Mouse (Mus musculus): ENCODE measurements around the gene Ubn2. TPM values are rescaled to one million over a fixed set of nuclear protein-coding genes. Genes with fewer than 3 reads are reported as not detected.
A peak's percentile ranks its signal among the peaks of the same experiment; 100 is the strongest.
"Not testable (repeated sequence)": the region's sequence is repeated elsewhere in the genome, so short reads cannot be mapped to it uniquely, and the experiment has no call there.

Ubn2 gene
- polyA plus RNA-seq, 1 experiment from 2014 or later = 6.9 TPM

GRCm38 (mm10) chr6:38533428-38534405 is 100.0 kb downstream of the Ubn2 start, which contains the start of gene Fmc1:
Gene Fmc1 (plus strand): TSS chr6:38533502.
- Histone ChIP-seq H3K27me3 (replicated peaks; ENCODE audit: control insufficient read depth, insufficient read depth, low read length) (no peaks in the 10 kb centered on the region), H3K4me3 (ENCODE audit: low read depth, low read length) (peak within 1 kb of the TSS; percentile 90), H3K27ac (ENCODE audit: low read depth, low read length) (peak within 1 kb of the TSS; percentile 93), H3K9ac (ENCODE audit: low read depth, low read length) (peak within 1 kb of the TSS; percentile 77), H3K4me2 (replicated peaks; ENCODE audit: low read depth) (peak within 1 kb of the TSS; percentile 81), H3K4me1 (replicated peaks; ENCODE audit: control insufficient read depth, insufficient read depth, low read length) (no peaks in the 10 kb centered on the region), H3K9me3 (ENCODE audit: control insufficient read depth) (no peaks in the 10 kb centered on the region), H3K36me3 (ENCODE audit: control insufficient read depth, insufficient read depth) (no peaks in the 10 kb centered on the region)
- WGBS = 3% methylated on average over 41 of the region's 41 CpGs
- peak; percentile 71 for TF ChIP-seq CTCF (IDR thresholded peaks at IDR 0.05; ENCODE audit: low read depth)
- peak; percentile 93 for ATAC-seq

- Histone ChIP-seq H3K27me3 (replicated peaks; ENCODE audit: control insufficient read depth, insufficient read depth, low read length) (no peaks in the 10 kb centered on the region), H3K9ac (ENCODE audit: low read depth, low read length) (peak overlapping the region; percentile 77), H3K4me1 (replicated peaks; ENCODE audit: control insufficient read depth, insufficient read depth, low read length) (no peaks in the 10 kb centered on the region), H3K9me3 (ENCODE audit: control insufficient read depth) (no peaks in the 10 kb centered on the region), H3K4me2 (replicated peaks; ENCODE audit: low read depth) (peak overlapping the region; percentile 66), H3K27ac (ENCODE audit: low read depth, low read length) (peak overlapping the region; percentile 93), H3K4me3 (ENCODE audit: low read depth, low read length) (peak overlapping the region; percentile 90), H3K36me3 (ENCODE audit: control insufficient read depth, insufficient read depth) (0 out of 2 replicates have a peak, but pooled peaks cover under 1% of the 10 kb centered on the region)
- peak; percentile 98 for TF ChIP-seq CTCF (IDR thresholded peaks at IDR 0.05; ENCODE audit: low read depth)
- under 1% methylated on average over 51 of the region's 53 CpGs for WGBS
- ATAC-seq = peak; percentile 73
These were observed 101.1 kb downstream of the Ubn2 start for GRCm38 (mm10) chr6:38534640-38535365.

- no peak for ATAC-seq
- H3K27me3 ChIP-seq (replicated peaks; ENCODE audit: control insufficient read depth, insufficient read depth, low read length) = no peaks in the 10 kb centered on the region
- no peaks in the 10 kb centered on the region for H3K4me1 ChIP-seq (replicated peaks; ENCODE audit: control insufficient read depth, insufficient read depth, low read length)
- H3K4me3 ChIP-seq (ENCODE audit: low read depth, low read length) = peak overlapping the region; percentile 90
- peak overlapping the region; percentile 77 for H3K9ac ChIP-seq (ENCODE audit: low read depth, low read length)
- TF ChIP-seq CTCF (IDR thresholded peaks at IDR 0.05; ENCODE audit: low read depth) = no peak
- H3K9me3 ChIP-seq (ENCODE audit: control insufficient read depth) = no peaks in the 10 kb centered on the region
- 0 out of 2 replicates have a peak, but pooled peaks cover 4% of the 10 kb centered on the region for H3K36me3 ChIP-seq (ENCODE audit: control insufficient read depth, insufficient read depth)
- H3K4me2 ChIP-seq (replicated peaks; ENCODE audit: low read depth) = peak overlapping the region; percentile 66
- H3K27ac ChIP-seq (ENCODE audit: low read depth, low read length) = peak overlapping the region; percentile 93; the same call in 1 of the 2 replicates
- under 1% methylated on average over 9 of the region's 9 CpGs for WGBS
These were observed 101.6 kb downstream of the Ubn2 start for GRCm38 (mm10) chr6:38535366-38535690.

GRCm38 (mm10) chr6:38535788-38536187 is 102.0 kb downstream of the Ubn2 start:
- Histone ChIP-seq H3K4me3 (ENCODE audit: low read depth, low read length) (peak overlapping the region; percentile 90; the same call in 1 of the 2 replicates), H3K9ac (ENCODE audit: low read depth, low read length) (no peak overlapping the region), H3K27ac (ENCODE audit: low read depth, low read length) (no peak overlapping the region), H3K36me3 (ENCODE audit: control insufficient read depth, insufficient read depth) (0 out of 2 replicates have a peak, but pooled peaks cover 4% of the 10 kb centered on the region), H3K27me3 (replicated peaks; ENCODE audit: control insufficient read depth, insufficient read depth, low read length) (no peaks in the 10 kb centered on the region), H3K4me1 (replicated peaks; ENCODE audit: control insufficient read depth, insufficient read depth, low read length) (no peaks in the 10 kb centered on the region), H3K4me2 (replicated peaks; ENCODE audit: low read depth) (peak overlapping the region; percentile 66; the same call in 1 of the 2 replicates), H3K9me3 (ENCODE audit: control insufficient read depth) (no peaks in the 10 kb centered on the region)
- ATAC-seq = no peak
- 89% methylated on average over 1 of the region's 1 CpGs for WGBS
- no peak for TF ChIP-seq CTCF (IDR thresholded peaks at IDR 0.05; ENCODE audit: low read depth)

- 96% methylated on average over 4 of the region's 5 CpGs for WGBS
- not testable (repeated sequence) for H3K4me1 ChIP-seq (replicated peaks; ENCODE audit: control insufficient read depth, insufficient read depth, low read length); H3K9ac ChIP-seq (ENCODE audit: low read depth, low read length); H3K27me3 ChIP-seq (replicated peaks; ENCODE audit: control insufficient read depth, insufficient read depth, low read length); H3K9me3 ChIP-seq (ENCODE audit: control insufficient read depth); H3K4me3 ChIP-seq (ENCODE audit: low read depth, low read length); ATAC-seq; H3K4me2 ChIP-seq (replicated peaks; ENCODE audit: low read depth); H3K36me3 ChIP-seq (ENCODE audit: control insufficient read depth, insufficient read depth); H3K27ac ChIP-seq (ENCODE audit: low read depth, low read length)
These were observed 110.4 kb downstream of the Ubn2 start for GRCm38 (mm10) chr6:38544141-38544540.

- not testable (repeated sequence) for H3K4me2 ChIP-seq (replicated peaks; ENCODE audit: low read depth); H3K9ac ChIP-seq (ENCODE audit: low read depth, low read length); H3K27ac ChIP-seq (ENCODE audit: low read depth, low read length); H3K27me3 ChIP-seq (replicated peaks; ENCODE audit: control insufficient read depth, insufficient read depth, low read length); H3K36me3 ChIP-seq (ENCODE audit: control insufficient read depth, insufficient read depth); ATAC-seq; H3K4me3 ChIP-seq (ENCODE audit: low read depth, low read length); H3K4me1 ChIP-seq (replicated peaks; ENCODE audit: control insufficient read depth, insufficient read depth, low read length); H3K9me3 ChIP-seq (ENCODE audit: control insufficient read depth)
- 87% methylated on average over 2 of the region's 2 CpGs for WGBS
These were observed 113.3 kb downstream of the Ubn2 start for GRCm38 (mm10) chr6:38547005-38547404.
